Mouse (Mus musculus) CH12.LX (cell line): Measurements from ENCODE around the gene Card19. TPM values are rescaled to one million over a fixed set of nuclear protein-coding genes. Genes with fewer than 3 reads are reported as not detected.

ENCODE experiments used
- DNase-seq: peaks from one replicate; pipeline ENCODE4 v3.0.0-alpha.2; 2013; ENCODE audit errors: extremely low read depth
- H3K27ac ChIP-seq: 2 replicates; pipeline ENCODE4 v1.5.1; 2012; ENCODE audit warnings: low read depth, mild to moderate bottlenecking, control low read depth, moderate library complexity; ENCODE audit not compliant: insufficient read depth
- H3K27me3 ChIP-seq: replicated peaks from 2 replicates; pipeline ENCODE3; 2012; ENCODE audit warnings: inconsistent platforms
- H3K36me3 ChIP-seq, 2 experiments: replicated peaks in 1 of 2; 2 replicates each; pipeline versions ENCODE3 to v1.6.1; 2012; ENCODE audit warnings: inconsistent platforms in 1 of 2, low read length in 1 of 2, mild to moderate bottlenecking in 1 of 2, mixed read lengths in 1 of 2, moderate library complexity in 1 of 2; ENCODE audit not compliant: control insufficient read depth in 1 of 2, insufficient read depth in 1 of 2
- H3K4me1 ChIP-seq, 2 experiments: 2 replicates each; pipeline ENCODE4 v1.6.1; 2012; ENCODE audit warnings: inconsistent platforms in 1 of 2, moderate library complexity in 1 of 2; ENCODE audit not compliant: insufficient read depth in 2 of 2, control insufficient read depth in 1 of 2
- H3K4me2 ChIP-seq: 2 replicates; pipeline ENCODE4 v1.6.1; 2012; ENCODE audit warnings: low read depth, mild to moderate bottlenecking, control low read depth; ENCODE audit not compliant: poor library complexity, insufficient read depth, severe bottlenecking
- H3K4me3 ChIP-seq, 3 experiments: fragments of 150-350 bp in 1 of 3; sonication (generic) in 1 of 3; replicated peaks in 1 of 3; 2 replicates each; pipeline versions ENCODE3 to v1.5.1; 2011 to 2012; ENCODE audit warnings: low read depth in 2 of 3, low read length in 2 of 3, mild to moderate bottlenecking in 2 of 3, moderate library complexity in 2 of 3, control low read depth in 1 of 3, improper control_type of control experiment in 1 of 3, inconsistent platforms in 1 of 3, mixed read lengths in 1 of 3; ENCODE audit not compliant: poor library complexity in 1 of 3
- H3K79me2 ChIP-seq: replicated peaks from 2 replicates; pipeline ENCODE4 v1.6.1; 2012; ENCODE audit warnings: mild to moderate bottlenecking, moderate library complexity; ENCODE audit not compliant: control insufficient read depth, poor library complexity, insufficient read depth, severe bottlenecking; ENCODE audit errors: extremely low read depth
- H3K9ac ChIP-seq: 2 replicates; pipeline ENCODE4 v1.6.1; 2012; ENCODE audit warnings: low read depth, mild to moderate bottlenecking, control low read depth, moderate library complexity; ENCODE audit not compliant: insufficient read depth
- H3K9me3 ChIP-seq: replicated peaks from 2 replicates; pipeline ENCODE3; 2012; ENCODE audit warnings: low read length, inconsistent platforms, mixed read lengths
- BHLHE40 ChIP-seq: IDR thresholded peaks from 2 replicates; pipeline ENCODE4 v1.6.1; 2011; ENCODE audit warnings: mild to moderate bottlenecking, low read depth, low read length, improper control_type of control experiment
- CTCF ChIP-seq, 2 experiments: IDR thresholded peaks in 1 of 2; conservative IDR thresholded peaks in 1 of 2; 2 replicates each; pipeline ENCODE4 v1.5.1; 2011 to 2012; ENCODE audit warnings: low read depth in 2 of 2, low read length in 2 of 2, improper control_type of control experiment in 1 of 2, inconsistent platforms in 1 of 2, mild to moderate bottlenecking in 1 of 2, moderate library complexity in 1 of 2
- E2F4 ChIP-seq: IDR thresholded peaks from 2 replicates; pipeline ENCODE4 v1.6.1; 2011; ENCODE audit warnings: low read depth, low read length, improper control_type of control experiment; ENCODE audit not compliant: insufficient replicate concordance
- IRF4 ChIP-seq: IDR thresholded peaks from 2 replicates; pipeline ENCODE4 v1.6.1; 2014; ENCODE audit warnings: low read depth, mild to moderate bottlenecking, inconsistent platforms, low read length, improper control_type of control experiment
- JUN ChIP-seq: IDR thresholded peaks from 2 replicates; pipeline ENCODE4 v1.6.1; 2011; ENCODE audit warnings: low read depth, mild to moderate bottlenecking, low read length, improper control_type of control experiment, moderate library complexity; ENCODE audit not compliant: insufficient read depth
- MAX ChIP-seq: IDR thresholded peaks from 2 replicates; pipeline ENCODE4 v1.6.1; 2011; ENCODE audit warnings: low read length, improper control_type of control experiment
- MAZ ChIP-seq: IDR thresholded peaks from 2 replicates; pipeline ENCODE4 v1.6.1; 2012; ENCODE audit warnings: low read depth, mild to moderate bottlenecking, inconsistent platforms, low read length, improper control_type of control experiment, moderate library complexity
- MXI1 ChIP-seq: IDR thresholded peaks from 2 replicates; pipeline ENCODE4 v1.6.1; 2011; ENCODE audit warnings: mild to moderate bottlenecking, low read depth, low read length, improper control_type of control experiment
- MYC ChIP-seq: IDR thresholded peaks from 2 replicates; pipeline ENCODE4 v1.6.1; 2011; ENCODE audit warnings: low read depth, mild to moderate bottlenecking, improper control_type of control experiment, low read length
- NELFE ChIP-seq: IDR thresholded peaks from 2 replicates; pipeline ENCODE4 v1.6.1; 2011; ENCODE audit warnings: low read depth, low read length, improper control_type of control experiment
- NRF1 ChIP-seq: IDR thresholded peaks from 2 replicates; pipeline ENCODE4 v1.6.1; 2014; ENCODE audit warnings: low read depth, mild to moderate bottlenecking, inconsistent platforms, low read length, improper control_type of control experiment, moderate library complexity
- PAX5 ChIP-seq: IDR thresholded peaks from 2 replicates; pipeline ENCODE4 v1.6.1; 2012; ENCODE audit warnings: low read length, inconsistent platforms, mixed read lengths
- POLR2A ChIP-seq: IDR thresholded peaks from 2 replicates; pipeline ENCODE4 v1.6.1; 2011; ENCODE audit warnings: low read depth, mild to moderate bottlenecking, improper control_type of control experiment, low read length
- RAD21 ChIP-seq: IDR thresholded peaks from 2 replicates; pipeline ENCODE4 v1.6.1; 2011; ENCODE audit warnings: low read depth, mild to moderate bottlenecking, low read length, improper control_type of control experiment, moderate library complexity
- TBP ChIP-seq: conservative IDR thresholded peaks from 2 replicates; pipeline ENCODE4 v1.6.1; 2011; ENCODE audit warnings: low read depth, low read length, improper control_type of control experiment
- UBTF ChIP-seq: IDR thresholded peaks from 2 replicates; pipeline ENCODE4 v1.6.1; 2012; ENCODE audit warnings: low read depth, mild to moderate bottlenecking, inconsistent platforms, low read length, improper control_type of control experiment, moderate library complexity
- ZMIZ1 ChIP-seq: IDR thresholded peaks from 2 replicates; pipeline ENCODE4 v1.6.1; 2012; ENCODE audit warnings: low read depth, mild to moderate bottlenecking, inconsistent platforms, low read length, improper control_type of control experiment
- dilution Hi-C: fragments of 300-500 bp; cut with MboI; formaldehyde crosslinking; loops from 2 replicates; pipeline ENCODE4 v1.14.3; 2020; ENCODE audit warnings: low sequenced_read_pairs; ENCODE audit not compliant: extremely low pct_unique_long_range_greater_than_20kb, extremely low pct_ligation_motif_present
- in situ Hi-C: fragments of 300-500 bp; cut with MboI; formaldehyde crosslinking; loops from 3 replicates; pipeline ENCODE4 v1.14.3; 2019; ENCODE audit warnings: low sequenced_read_pairs, low pct_ligation_motif_present, low pct_unique_long_range_greater_than_20kb, mixed read lengths
- polyA plus RNA-seq: library from polyadenylated mRNA; unstranded; fragments of >175 nt; gene quantifications from 2 replicates; pipeline ENCODE4 v1.2.1, GENCODE M21; 2012; ENCODE audit warnings: low read depth; ENCODE audit not compliant: insufficient read length
- total RNA-seq, 2 experiments: library from RNA; depleted of rRNA; stranded (reverse); fragments of 300-350 nt in 1 of 2; fragments of >200 nt in 1 of 2; gene quantifications; 2 replicates each; pipeline ENCODE4 v1.2.3; 2012 to 2014

Gene Card19
- total and polyA plus RNA-seq, 3 experiments, result 3.9 to 9.3 (median 5.2) TPM

GRCm38 (mm10) chr13:49215128-49215503, 721 bp downstream of the Card19 start:
- dilution Hi-C loops (no loop called here), in situ Hi-C loops (no loop called here)
- no peaks in the 10 kb centered on the region for H3K36me3 ChIP-seq
- peak overlapping the region; percentile 96 for H3K4me2 ChIP-seq
- peaks cover 0 to 21% of the 10 kb centered on the region in 2 experiments; a peak in 2 of 4 replicates for H3K4me1 ChIP-seq
- H3K79me2 ChIP-seq, result no peaks in the 10 kb centered on the region
- peak overlapping the region; percentile 58; the same call in 1 of the 2 replicates for H3K9ac ChIP-seq
- no peak overlapping the region for H3K27ac ChIP-seq
- H3K27me3 ChIP-seq, result peaks cover 32% of the 10 kb centered on the region
- no peak for DNase-seq
- TF ChIP-seq BHLHE40, result no peak
- TF ChIP-seq POLR2A, result no peak
- no peak for TF ChIP-seq MYC
- TF ChIP-seq MXI1, result no peak
- no peak for TF ChIP-seq RAD21
- no peak for TF ChIP-seq ZMIZ1
- TF ChIP-seq IRF4, result no peak
- no peak for TF ChIP-seq NRF1
- no peak for TF ChIP-seq CTCF (conservative IDR thresholded peaks at IDR 0.05 in 1 of 2, IDR thresholded peaks at IDR 0.05 in 1 of 2; ENCODE audit: low read depth in 2 of 2, low read length in 2 of 2)
- TF ChIP-seq JUN, result no peak
- TF ChIP-seq MAZ, result no peak
- TF ChIP-seq TBP, result no peak
- peak overlapping the region in 2 of 3 experiments; percentile 64 to 85 for H3K4me3 ChIP-seq
- H3K9me3 ChIP-seq, result no peaks in the 10 kb centered on the region

- Histone ChIP-seq H3K4me1 (peaks cover 0 to 21% of the 10 kb centered on the region in 2 experiments; a peak in 2 of 4 replicates), H3K9me3 (no peaks in the 10 kb centered on the region), H3K27ac (no peak overlapping the region), H3K36me3 (no peaks in the 10 kb centered on the region), H3K4me2 (no peak overlapping the region), H3K4me3 (no peak overlapping the region)
- dilution Hi-C loops (no loop called here), in situ Hi-C loops (no loop called here)
- TF ChIP-seq E2F4, result no peak
- TF ChIP-seq NELFE, result no peak
- TF ChIP-seq PAX5, result no peak
- no peak for TF ChIP-seq ZMIZ1
- TF ChIP-seq MAX, result no peak
- TF ChIP-seq UBTF, result no peak
- TF ChIP-seq MXI1, result no peak
- TF ChIP-seq, all 38 proteins: peak for 0
- no peaks in the 10 kb centered on the region for H3K79me2 ChIP-seq
- no peak for DNase-seq
- H3K27me3 ChIP-seq, result peaks cover 32% of the 10 kb centered on the region
- H3K9ac ChIP-seq, result no peak overlapping the region
Measured at GRCm38 (mm10) chr13:49214454-49214853, 1.4 kb downstream of the Card19 start.
